ENCODE assay signal across 8 mouse cellular contexts in genomic region chr16:38088629-38089446, GRCm38 (mm10). TPM values are rescaled to one million over a fixed set of nuclear protein-coding genes. Genes with fewer than 3 reads are reported as not detected.
DNase-seq lines count a peak whose midpoint lies in the region; ATAC-seq and TF ChIP-seq lines count a peak whose summit lies in the region.

TSS of gene Gsk3b (plus strand) at chr16:38089001.

- peak within 1 kb of the TSS; percentile 99 for H3K9ac ChIP-seq in forebrain, embryonic 12.5 days
- peak within 1 kb of the TSS; percentile 86 for H3K9ac ChIP-seq in heart, postnatal 0 days (replicated peaks; ENCODE audit: low read depth, low read length)
- H3K9ac ChIP-seq in liver, embryonic 16.5 days (ENCODE audit: low read depth, low read length) = peak within 1 kb of the TSS; percentile 91
- peak within 1 kb of the TSS; percentile 99 for H3K9ac ChIP-seq in neural tube, embryonic 13.5 days

- TF ChIP-seq POLR2A in testis, adult 2 months (IDR thresholded peaks at IDR 0.05; ENCODE audit: control insufficient read depth, low read depth, low read length) = peak; percentile 69

- peak within 1 kb of the TSS; percentile 87 for H3K4me2 ChIP-seq in forebrain, embryonic 12.5 days
- peak within 1 kb of the TSS; percentile 84 for H3K4me2 ChIP-seq in heart, postnatal 0 days (ENCODE audit: low read depth, low read length)
- H3K4me2 ChIP-seq in liver, embryonic 16.5 days (ENCODE audit: low read depth, low read length) = peak within 1 kb of the TSS; percentile 99
- peak within 1 kb of the TSS; percentile 82 for H3K4me2 ChIP-seq in neural tube, embryonic 13.5 days

- peak within 1 kb of the TSS; percentile 100 for H3K27ac ChIP-seq in forebrain, embryonic 12.5 days
- peak within 1 kb of the TSS; percentile 98 for H3K27ac ChIP-seq in heart, postnatal 0 days (ENCODE audit: low read depth)
- H3K27ac ChIP-seq in liver, embryonic 16.5 days (ENCODE audit: low read length) = peak within 1 kb of the TSS; percentile 98
- H3K27ac ChIP-seq in neural tube, embryonic 13.5 days (replicated peaks) = peak within 1 kb of the TSS; percentile 100
- peak within 1 kb of the TSS; percentile 99 for H3K27ac ChIP-seq in testis, adult 2 months (ENCODE audit: control insufficient read depth, insufficient read depth, low read depth, low read length)

- H3K4me1 ChIP-seq in E14TG2a.4 (replicated peaks; ENCODE audit: low read depth, low read length) = peaks cover 42% of the 10 kb centered on the region
- H3K4me1 ChIP-seq in forebrain, embryonic 12.5 days = peaks cover 21% of the 10 kb centered on the region
- H3K4me1 ChIP-seq in heart, postnatal 0 days (ENCODE audit: control insufficient read depth, insufficient read depth) = peaks cover 27% of the 10 kb centered on the region
- H3K4me1 ChIP-seq in liver, embryonic 16.5 days (ENCODE audit: control insufficient read depth, low read depth, low read length) = peaks cover 24% of the 10 kb centered on the region
- peaks cover 26% of the 10 kb centered on the region for H3K4me1 ChIP-seq in neural tube, embryonic 13.5 days (replicated peaks)
- no peaks in the 10 kb centered on the region; the same call in 1 of the 2 replicates for H3K4me1 ChIP-seq in testis, adult 2 months (ENCODE audit: control insufficient read depth, insufficient read depth, low read length)

- WGBS in forebrain, embryonic 12.5 days = under 1% methylated on average over 69 of the region's 69 CpGs
- WGBS in heart, postnatal 0 days = under 1% methylated on average over 67 of the region's 69 CpGs
- under 1% methylated on average over 66 of the region's 69 CpGs for WGBS in liver, embryonic 16.5 days (ENCODE audit: insufficient replicate concordance)
- under 1% methylated on average over 66 of the region's 69 CpGs for WGBS in neural tube, embryonic 13.5 days

- peak; percentile 98 for DNase-seq in c-Kit-positive CD71-positive TER-119-positive erythroid progenitor cells, embryonic 14.5 days (ENCODE audit: low spot score)
- DNase-seq in heart, postnatal 0 days (ENCODE audit: low spot score) = peak; percentile 100
- DNase-seq in kidney, postnatal 4 days = peak; percentile 98 to 100

- no peaks in the 10 kb centered on the region for H3K9me3 ChIP-seq in E14TG2a.4 (ENCODE audit: low read length)
- no peaks in the 10 kb centered on the region for H3K9me3 ChIP-seq in forebrain, embryonic 12.5 days
- no peaks in the 10 kb centered on the region for H3K9me3 ChIP-seq in heart, postnatal 0 days (replicated peaks; ENCODE audit: control insufficient read depth, low read length)
- no peaks in the 10 kb centered on the region for H3K9me3 ChIP-seq in liver, embryonic 16.5 days (replicated peaks; ENCODE audit: control insufficient read depth, low read length)
- no peaks in the 10 kb centered on the region for H3K9me3 ChIP-seq in neural tube, embryonic 13.5 days

- no peak for TF ChIP-seq CTCF in E14TG2a.4 (conservative IDR thresholded peaks at IDR 0.05; ENCODE audit: low read length)
- no peak for TF ChIP-seq CTCF in heart, postnatal 0 days (IDR thresholded peaks at IDR 0.05; ENCODE audit: low read depth)
- no peak for TF ChIP-seq CTCF in testis, adult 2 months (IDR thresholded peaks at IDR 0.05; ENCODE audit: control insufficient read depth, insufficient read depth, insufficient replicate concordance, low read depth, low read length)

- peak; percentile 93 for ATAC-seq in forebrain, embryonic 12.5 days (ENCODE audit: low FRiP score)
- ATAC-seq in heart, postnatal 0 days (ENCODE audit: insufficient read depth, low read depth) = peak; percentile 88
- ATAC-seq in liver, embryonic 16.5 days (ENCODE audit: low read depth) = peak; percentile 89
- ATAC-seq in neural tube, embryonic 13.5 days (ENCODE audit: low read depth) = peak; percentile 95

- peak within 1 kb of the TSS; percentile 98 for H3K4me3 ChIP-seq in E14TG2a.4 (replicated peaks; ENCODE audit: low read length)
- peak within 1 kb of the TSS; percentile 96 for H3K4me3 ChIP-seq in forebrain, embryonic 12.5 days (replicated peaks)
- H3K4me3 ChIP-seq in heart, postnatal 0 days (ENCODE audit: low read depth, low read length) = peak within 1 kb of the TSS; percentile 78
- peak within 1 kb of the TSS; percentile 76 for H3K4me3 ChIP-seq in liver, embryonic 16.5 days (ENCODE audit: low read depth, low read length)
- H3K4me3 ChIP-seq in neural tube, embryonic 13.5 days = peak within 1 kb of the TSS; percentile 94
- H3K4me3 ChIP-seq in testis, adult 2 months (ENCODE audit: control insufficient read depth, low read depth, low read length) = peak within 1 kb of the TSS; percentile 99

- TF ChIP-seq EP300 in heart, postnatal 0 days (IDR thresholded peaks at IDR 0.05; ENCODE audit: low read depth) = peak; percentile 56; the same call in 1 of the 2 replicates

- H3K36me3 ChIP-seq in E14TG2a.4 (ENCODE audit: insufficient read depth, low read length) = peaks cover under 1% of the 10 kb centered on the region; the same call in 1 of the 2 replicates
- H3K36me3 ChIP-seq in forebrain, embryonic 12.5 days (replicated peaks) = no peaks in the 10 kb centered on the region
- no peaks in the 10 kb centered on the region for H3K36me3 ChIP-seq in heart, postnatal 0 days (replicated peaks; ENCODE audit: control insufficient read depth, insufficient read depth, low read length)
- H3K36me3 ChIP-seq in liver, embryonic 16.5 days (ENCODE audit: control insufficient read depth, insufficient read depth) = no peaks in the 10 kb centered on the region
- no peaks in the 10 kb centered on the region for H3K36me3 ChIP-seq in neural tube, embryonic 13.5 days
- H3K36me3 ChIP-seq in testis, adult 2 months (ENCODE audit: control insufficient read depth, insufficient read depth, low read length) = no peaks in the 10 kb centered on the region

- H3K27me3 ChIP-seq in E14TG2a.4 (ENCODE audit: insufficient read depth, low read length) = no peaks in the 10 kb centered on the region
- no peaks in the 10 kb centered on the region for H3K27me3 ChIP-seq in forebrain, embryonic 12.5 days
- H3K27me3 ChIP-seq in heart, postnatal 0 days (ENCODE audit: control insufficient read depth, insufficient read depth, low read length) = no peaks in the 10 kb centered on the region
- H3K27me3 ChIP-seq in liver, embryonic 16.5 days (ENCODE audit: control insufficient read depth, insufficient read depth, low read depth, low read length) = no peaks in the 10 kb centered on the region
- no peaks in the 10 kb centered on the region for H3K27me3 ChIP-seq in neural tube, embryonic 13.5 days
- no peaks in the 10 kb centered on the region for H3K27me3 ChIP-seq in testis, adult 2 months (ENCODE audit: control insufficient read depth, insufficient read depth, low read length)

RNA-seq across cellular contexts. Expression of gene Gsk3b, which starts in this region (rescaled TPM):
- 116 and 129 TPM in 2 replicates for polyA plus RNA-seq in forebrain, embryonic 12.5 days (2016; fragmentation: Nextera tagmentation; extraction: Ambion mirVana)
- 37.4 and 40.8 TPM in 2 replicates for total RNA-seq in heart, postnatal 0 days (2014; rRNA removed; ENCODE audit: low replicate concordance)
- 31.3 and 31.5 TPM in 2 replicates for polyA plus RNA-seq in heart, postnatal 0 days (2015; fragmentation: Nextera tagmentation; extraction: Ambion mirVana)
- polyA plus RNA-seq in liver, embryonic 16.5 days (2015; fragmentation: Nextera tagmentation; extraction: Ambion mirVana) = 9.1 and 9.5 TPM in 2 replicates
- 158 and 167 TPM in 2 replicates for polyA plus RNA-seq in neural tube, embryonic 13.5 days (2015; fragmentation: Nextera tagmentation; extraction: Ambion mirVana)
- polyA plus RNA-seq in testis, adult 2 months (2012; rRNA removed) = 99.8 and 129 TPM in 2 replicates

Comparison
In these comparisons a context has a peak if more than half of its experiments do, and no peak if none do; other contexts are left out.
1. Peak in every context shown above with its lines: DNase-seq, ATAC-seq, H3K4me3 ChIP-seq and H3K27ac ChIP-seq.